ENCODE assay signal across 17 mouse cellular contexts in genomic region chrX:140538649-140539048, GRCm38 (mm10).
DNase-seq lines count a peak whose midpoint lies in the region; ATAC-seq and TF ChIP-seq lines count a peak whose summit lies in the region.
"Had no signal": no experiment of that assay in that cellular context is flagged by ENCODE, and none has a peak within 500 bp of the region (broad histone marks: within the 10 kb centered on the region; RNA-seq: fewer than 3 reads in every experiment).

No protein-coding gene starts in this region.

- H3K9me3 ChIP-seq in heart, embryonic 10.5 days = no peaks in the 10 kb centered on the region
- no peaks in the 10 kb centered on the region for H3K9me3 ChIP-seq in stomach, embryonic 16.5 days (replicated peaks; ENCODE audit: control insufficient read depth, low read length)
- no peaks in the 10 kb centered on the region for H3K9me3 ChIP-seq in stomach, postnatal 0 days (ENCODE audit: control insufficient read depth, low read length)
- H3K9me3 ChIP-seq: embryonic facial prominence, embryonic 10.5 days; liver, embryonic 13.5 days; midbrain, embryonic 10.5 days had no signal

- H3K4me1 ChIP-seq in heart, embryonic 10.5 days = no peaks in the 10 kb centered on the region; the same call in 1 of the 2 replicates
- H3K4me1 ChIP-seq in stomach, embryonic 16.5 days (ENCODE audit: control insufficient read depth, insufficient read depth, low read length) = 0 out of 2 replicates have a peak, but pooled peaks cover 5% of the 10 kb centered on the region
- no peaks in the 10 kb centered on the region for H3K4me1 ChIP-seq in stomach, postnatal 0 days (replicated peaks; ENCODE audit: control insufficient read depth, insufficient read depth)

- H3K27me3 ChIP-seq in heart, embryonic 10.5 days (ENCODE audit: insufficient read depth, poor library complexity, severe bottlenecking) = peaks cover 31% of the 10 kb centered on the region
- no peaks in the 10 kb centered on the region; the same call in 1 of the 2 replicates for H3K27me3 ChIP-seq in stomach, embryonic 16.5 days (ENCODE audit: control insufficient read depth, insufficient read depth, low read length)
- no peaks in the 10 kb centered on the region for H3K27me3 ChIP-seq in stomach, postnatal 0 days (ENCODE audit: control insufficient read depth, insufficient read depth, low read length)
- H3K27me3 ChIP-seq: liver, embryonic 13.5 days had no signal

- no peak for TF ChIP-seq EP300 in stomach, postnatal 0 days (optimal IDR thresholded peaks at IDR 0.05)

- 63% methylated on average over 2 of the region's 2 CpGs for WGBS in heart, embryonic 10.5 days
- 77% methylated on average over 2 of the region's 2 CpGs for WGBS in stomach, embryonic 16.5 days
- WGBS in stomach, postnatal 0 days = 50% methylated on average over 2 of the region's 2 CpGs

- H3K27ac ChIP-seq in heart, embryonic 10.5 days = no peak overlapping the region; the same call in 1 of the 2 replicates
- 0 out of 2 replicates have a peak overlapping the region, but pooled peaks have one; percentile 42 for H3K27ac ChIP-seq in stomach, embryonic 16.5 days (ENCODE audit: low read length)
- no peak overlapping the region; the same call in 1 of the 2 replicates for H3K27ac ChIP-seq in stomach, postnatal 0 days (replicated peaks)
- H3K27ac ChIP-seq: embryonic facial prominence, embryonic 10.5 days; hindbrain, embryonic 14.5 days; liver, embryonic 13.5 days; midbrain, embryonic 10.5 days had no signal

- no peak for ATAC-seq in stomach, embryonic 16.5 days (ENCODE audit: insufficient read depth, low FRiP score)
- ATAC-seq in stomach, postnatal 0 days (ENCODE audit: low FRiP score, low TSS enrichment) = no peak
- no peak for ATAC-seq in frontal cortex, adult (ENCODE audit: low TSS enrichment)

- no peak overlapping the region for H3K9ac ChIP-seq in stomach, embryonic 16.5 days (ENCODE audit: low read length)
- H3K9ac ChIP-seq in stomach, postnatal 0 days (ENCODE audit: low read length) = no peak overlapping the region
- H3K9ac ChIP-seq: hindbrain, embryonic 14.5 days; liver, embryonic 13.5 days had no signal

- no peak overlapping the region for H3K4me2 ChIP-seq in stomach, embryonic 16.5 days (ENCODE audit: low read depth, low read length)
- no peak overlapping the region for H3K4me2 ChIP-seq in stomach, postnatal 0 days (replicated peaks; ENCODE audit: low read depth)
- H3K4me2 ChIP-seq: hindbrain, embryonic 14.5 days; liver, embryonic 13.5 days had no signal

- peaks cover 8% of the 10 kb centered on the region; the same call in 1 of the 2 replicates for H3K36me3 ChIP-seq in heart, embryonic 10.5 days
- no peaks in the 10 kb centered on the region for H3K36me3 ChIP-seq in stomach, embryonic 16.5 days (ENCODE audit: control insufficient read depth, insufficient read depth, low read length)
- no peaks in the 10 kb centered on the region for H3K36me3 ChIP-seq in stomach, postnatal 0 days (ENCODE audit: control insufficient read depth, insufficient read depth, low read length)

- no peak for TF ChIP-seq CTCF in stomach, postnatal 0 days (IDR thresholded peaks at IDR 0.05; ENCODE audit: low read depth)

- peak; percentile 52 to 68 for DNase-seq in heart, adult 18-20 months
- DNase-seq in heart, embryonic 10.5 days (ENCODE audit: low spot score) = no peak
- DNase-seq in kidney, postnatal 14 days = peak; percentile 36
- no peak for DNase-seq in kidney, adult 8-10 months
- no peak for DNase-seq in stomach, postnatal 0 days (ENCODE audit: low spot score)
- DNase-seq in thymus, postnatal 0 days (ENCODE audit: low spot score) = no peak
- DNase-seq: adrenal gland, postnatal 14 days; cerebellum, postnatal 14 days; gastrocnemius, postnatal 36 days; kidney, postnatal 10 days; liver, embryonic 13.5 days; thymus, postnatal 25 days had no signal

- no peak overlapping the region for H3K4me3 ChIP-seq in heart, embryonic 10.5 days
- no peak overlapping the region for H3K4me3 ChIP-seq in stomach, embryonic 16.5 days (replicated peaks; ENCODE audit: low read length)
- no peak overlapping the region for H3K4me3 ChIP-seq in stomach, postnatal 0 days (ENCODE audit: low read depth, low read length)
- H3K4me3 ChIP-seq: embryonic facial prominence, embryonic 10.5 days; liver, embryonic 13.5 days; midbrain, embryonic 10.5 days had no signal

Comparison
In these comparisons a context has a peak if more than half of its experiments do, and no peak if none do; other contexts are left out.
1. DNase-seq: peak in heart, adult 18-20 months (2 of 2) and kidney, postnatal 14 days (single experiment); none in heart, embryonic 10.5 days (single experiment), kidney, adult 8-10 months (0 of 2), stomach, postnatal 0 days (single experiment) and thymus, postnatal 0 days (single experiment).